Mouse (Mus musculus) CD4-positive, CD25-positive, alpha-beta regulatory T cell, adult 4 months (primary cell): ENCODE data around the gene Sqstm1. TPM values are rescaled to one million over a fixed set of nuclear protein-coding genes. Genes with fewer than 3 reads are reported as not detected.

Source experiments
- ATAC-seq: one replicate; pipeline ENCODE4 v1.8.0; 2017
- polyA plus RNA-seq, 2 experiments: library from polyadenylated mRNA; unstranded; fragments of 100-300 nt; shearing (Covaris generic); gene quantifications; one replicate each; pipeline ENCODE4 v1.2.1; 2017

Gene Sqstm1
- 10 to 100 TPM; 74.8 to 88.4 TPM for polyA plus RNA-seq

DNA sequence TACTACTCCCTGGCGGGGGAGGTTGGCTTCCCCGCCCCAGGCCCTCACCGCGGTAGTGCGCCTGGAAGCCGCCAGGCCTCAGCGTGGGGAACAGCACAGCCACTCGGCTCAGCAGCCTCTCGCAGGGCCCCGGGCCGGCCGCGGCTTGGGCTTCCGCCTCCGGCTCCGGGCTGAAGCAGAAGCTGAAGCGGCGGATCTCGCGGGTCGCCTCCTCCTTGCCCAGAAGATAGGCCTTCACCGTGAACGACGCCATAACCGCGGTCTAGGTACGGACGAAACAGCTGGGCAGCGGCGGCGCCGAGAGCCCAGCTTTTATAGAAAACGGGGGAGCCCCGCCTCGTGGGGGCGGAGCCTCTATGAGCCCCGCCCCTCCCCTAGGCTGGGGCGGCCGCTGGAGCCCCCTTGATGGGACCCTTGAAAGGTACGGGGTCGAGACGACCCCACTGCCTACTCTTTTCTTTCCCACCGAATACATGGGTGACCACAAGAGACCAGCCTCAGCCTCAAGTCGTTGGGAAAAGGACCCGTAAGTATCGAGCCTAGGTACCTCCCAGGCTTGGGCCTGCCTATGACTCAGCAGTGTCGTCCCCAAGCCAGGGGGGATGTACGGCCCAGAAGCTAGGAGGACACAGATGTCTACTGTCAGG, at the start of gene Sqstm1, which contains the start of gene Mgat4b:
TSS of gene Sqstm1 (minus strand) at position 323 of the 647 bp plus-strand sequence.
TSS of gene Mgat4b (plus strand) at position 386 of the 647 bp plus-strand sequence.
- ATAC-seq: peak; percentile 61

DNA sequence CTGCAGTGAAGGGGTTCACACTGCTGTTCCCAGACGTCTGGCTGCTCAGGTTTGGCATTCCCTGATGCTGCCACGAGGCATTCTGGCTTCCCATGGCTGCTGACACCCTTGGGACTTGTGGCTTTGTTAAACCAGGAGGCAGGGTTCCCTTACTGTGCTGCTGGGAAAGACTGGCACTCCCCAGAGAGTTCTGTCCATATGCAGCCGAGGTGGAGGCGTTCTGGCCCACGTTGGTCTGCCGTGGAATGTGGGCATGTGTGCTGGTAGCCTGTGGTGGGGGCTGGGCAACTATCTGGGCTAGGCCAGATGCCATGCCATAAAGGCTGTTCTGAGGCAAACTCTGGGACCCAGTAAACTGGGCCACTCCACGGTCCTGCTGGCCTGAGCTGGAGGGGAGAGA, 47.7 kb upstream of the Sqstm1 start:
- no peak for ATAC-seq

DNA sequence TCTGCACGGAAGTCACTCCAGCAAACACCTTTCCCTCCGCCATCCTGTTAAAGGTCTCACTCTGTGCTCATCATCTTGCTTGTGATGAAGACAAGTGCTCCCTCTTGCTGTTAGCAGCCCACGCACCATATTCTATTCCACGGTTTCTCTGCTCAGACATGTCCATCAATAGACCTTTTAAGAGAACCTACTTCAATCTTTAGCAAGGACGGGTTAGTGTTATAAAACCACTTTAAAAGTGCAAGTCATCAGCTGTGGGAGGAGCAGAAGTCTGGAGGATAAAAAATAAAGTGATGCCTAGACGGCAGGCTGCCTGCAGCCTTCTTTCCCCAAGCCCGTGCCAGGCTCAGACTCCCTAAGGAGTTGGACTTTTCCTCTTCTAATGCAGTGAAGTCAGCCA, 46.0 kb upstream of the Sqstm1 start:
- ATAC-seq: no peak

- no peak for ATAC-seq
Measured at GRCm38 (mm10) chr11:50254010-50254580, 43.5 kb upstream of the Sqstm1 start.

DNA sequence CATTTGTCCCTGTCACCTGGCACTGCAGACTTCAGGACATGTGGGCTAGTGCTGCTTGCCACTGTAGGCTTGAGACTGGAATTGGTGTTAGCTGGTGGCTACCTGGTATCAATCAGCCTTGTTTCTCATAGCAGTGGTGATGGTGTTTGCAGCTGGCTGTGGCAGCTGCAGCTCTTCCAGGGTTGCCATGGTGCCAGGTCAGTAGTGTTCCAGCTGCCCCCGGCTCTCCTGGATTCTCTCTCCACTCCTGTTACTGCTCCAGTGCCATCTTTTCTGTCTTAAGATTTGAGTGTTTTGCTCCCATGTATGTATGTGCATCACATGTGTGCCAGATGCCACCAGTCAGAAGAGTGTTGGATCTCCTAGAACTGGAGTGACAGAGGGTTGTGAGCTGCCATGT, 42.8 kb upstream of the Sqstm1 start:
- no peak for ATAC-seq

DNA sequence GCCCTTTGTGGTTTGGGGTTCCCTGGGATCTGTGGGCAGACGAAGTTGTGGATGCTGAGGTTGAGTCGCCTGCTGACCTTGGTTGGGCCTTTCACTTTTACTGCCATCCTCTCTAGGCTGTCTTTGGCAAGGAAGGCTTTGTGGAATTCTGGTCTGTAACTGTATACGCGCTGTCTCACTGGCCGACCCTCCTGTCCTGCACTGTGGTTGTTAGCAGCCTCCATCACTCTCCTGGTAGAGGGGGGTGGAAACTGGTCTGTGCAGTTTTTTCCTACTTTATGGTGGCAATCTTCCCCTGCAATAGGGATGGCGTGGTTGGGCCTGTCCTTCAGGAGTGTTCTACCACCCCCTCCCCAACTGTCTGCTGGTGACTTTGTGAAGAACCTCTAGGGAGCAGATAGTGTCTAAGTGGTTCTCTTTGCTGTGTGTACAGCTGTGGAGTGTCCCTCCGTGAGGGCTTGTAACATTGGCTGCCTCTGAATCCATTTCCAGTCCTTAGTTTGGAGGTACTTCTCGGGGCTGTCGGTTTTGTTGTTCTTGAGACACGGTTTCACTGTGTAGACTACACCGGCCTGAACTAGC, 42.1 kb upstream of the Sqstm1 start:
- ATAC-seq: no peak

- ATAC-seq: no peak
Measured at GRCm38 (mm10) chr11:50252166-50252565, 41.5 kb upstream of the Sqstm1 start.

DNA sequence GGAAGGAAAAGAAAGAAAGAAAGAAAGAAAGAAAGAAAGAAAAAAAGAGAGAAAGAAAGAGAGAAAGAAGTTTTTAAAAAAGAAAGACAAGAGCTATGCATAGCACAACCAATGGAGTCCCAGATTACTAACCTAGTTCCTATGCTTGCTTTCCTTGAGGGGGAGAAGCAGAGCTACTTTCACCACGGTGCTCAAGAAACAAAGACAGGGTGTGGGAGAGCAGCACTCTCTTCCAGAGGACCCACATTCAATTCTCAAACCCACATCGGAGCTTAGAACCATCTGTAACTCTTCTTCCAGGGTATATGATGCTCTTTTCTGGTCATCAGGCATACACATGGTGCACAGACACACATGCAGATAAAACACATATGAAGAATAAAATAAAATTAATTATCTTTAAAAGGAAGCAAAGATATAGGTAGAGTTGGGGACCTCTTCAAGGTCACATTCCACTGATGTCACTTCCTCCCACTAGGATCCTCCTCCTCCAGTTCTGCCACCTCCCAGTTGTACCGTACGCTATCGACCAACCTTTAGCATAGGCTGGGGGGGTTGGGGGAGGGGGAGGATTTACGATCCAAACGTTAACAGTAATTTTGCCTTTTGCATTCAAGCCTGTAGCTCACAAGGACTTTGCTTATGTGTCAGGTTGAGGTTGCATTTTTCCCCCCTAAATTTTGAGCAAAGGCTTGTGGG, 38.0 kb upstream of the Sqstm1 start:
- no peak for ATAC-seq

DNA sequence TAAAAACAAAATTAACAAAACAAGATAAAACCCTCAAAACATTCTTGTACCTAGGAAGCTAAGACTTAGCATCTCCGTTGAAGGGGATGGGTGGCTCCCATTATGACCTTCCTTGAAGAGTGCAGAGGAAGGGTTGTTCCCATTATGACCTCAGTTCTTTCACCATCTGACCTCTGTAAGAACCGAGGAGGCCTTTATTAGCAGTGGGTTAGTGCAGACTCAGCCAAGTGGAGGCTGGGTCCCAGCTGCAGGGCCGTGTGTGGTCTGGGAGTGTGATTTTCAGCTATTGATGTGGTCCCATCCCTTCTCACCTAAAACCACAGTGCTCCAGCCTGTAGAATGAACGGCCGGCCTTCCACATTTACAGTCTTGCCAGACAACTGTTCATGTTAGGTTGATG, 34.6 kb upstream of the Sqstm1 start:
- no peak for ATAC-seq

- no peak for ATAC-seq
Measured at GRCm38 (mm10) chr11:50243926-50244325, 33.3 kb upstream of the Sqstm1 start.

GRCm38 (mm10) chr11:50240235-50240911, 29.7 kb upstream of the Sqstm1 start:
- no peak for ATAC-seq

- no peak for ATAC-seq
Measured at GRCm38 (mm10) chr11:50238821-50239791, 28.5 kb upstream of the Sqstm1 start.

DNA sequence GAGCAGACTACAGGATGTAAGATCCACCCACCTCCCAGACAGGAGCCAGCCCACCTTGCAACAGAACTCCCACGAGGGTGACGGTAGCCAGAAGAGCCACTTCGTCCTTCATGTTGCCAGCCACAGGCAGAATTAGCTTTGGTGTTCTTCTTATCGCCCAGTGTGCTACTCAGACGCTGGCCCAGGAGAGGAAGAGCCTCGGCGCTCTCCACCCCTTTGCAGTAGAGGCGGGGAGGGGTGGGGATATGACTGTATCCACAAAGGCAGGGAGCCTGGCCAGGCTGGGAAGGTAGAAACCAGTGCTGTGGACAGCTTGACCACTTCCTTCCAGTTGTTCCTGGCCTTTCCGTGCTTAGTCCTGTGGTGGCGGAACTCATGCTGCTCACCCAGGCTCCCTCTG, 27.7 kb upstream of the Sqstm1 start, which contains the start of gene Ltc4s:
TSS of gene Ltc4s (minus strand) at position 293 of the 400 bp plus-strand sequence.
- no peak for ATAC-seq

DNA sequence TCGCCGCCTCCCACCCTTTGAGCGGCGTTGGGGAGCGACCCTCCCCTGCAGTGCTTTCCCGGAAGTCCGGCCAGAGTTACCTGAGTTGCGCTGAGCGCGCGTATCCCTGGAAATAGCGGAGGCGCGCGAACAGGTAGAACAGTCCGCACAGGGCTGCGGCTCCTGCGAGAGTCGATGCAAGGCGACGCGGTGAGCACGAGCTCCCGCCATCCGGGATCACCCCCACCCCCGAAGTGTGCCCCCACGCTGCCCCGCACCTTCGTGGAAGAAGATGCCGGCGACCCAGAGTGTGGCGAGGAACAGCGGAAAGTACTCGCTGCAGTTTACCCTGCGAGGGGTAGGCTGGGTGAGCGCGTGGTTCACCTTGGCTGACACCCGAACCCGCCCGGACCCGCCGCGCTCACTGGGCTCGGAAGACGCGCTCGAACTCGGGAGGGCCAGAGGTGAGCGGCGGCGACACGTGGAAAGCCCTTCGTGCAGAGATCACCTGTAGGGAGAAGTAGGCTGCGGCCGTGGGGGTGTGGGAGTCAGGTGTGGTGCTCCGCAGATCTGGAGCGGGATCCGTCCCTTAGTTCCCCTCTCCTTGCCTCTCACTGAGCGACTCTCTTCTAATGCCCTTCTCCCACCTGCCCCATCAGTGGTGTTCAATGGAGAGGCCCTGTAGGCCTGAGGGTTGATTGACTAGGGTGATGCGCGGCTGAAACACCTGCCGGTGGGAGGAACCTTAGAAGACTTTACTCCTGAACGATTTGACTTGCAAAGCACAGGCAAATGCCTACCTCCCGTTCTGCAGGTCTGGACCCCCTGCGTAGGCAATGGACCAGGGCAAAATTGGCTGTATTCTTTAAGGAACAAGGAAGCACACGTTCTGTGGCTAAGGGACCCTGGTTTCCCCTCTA, 26.6 kb upstream of the Sqstm1 start:
- ATAC-seq: peak; percentile 56

DNA sequence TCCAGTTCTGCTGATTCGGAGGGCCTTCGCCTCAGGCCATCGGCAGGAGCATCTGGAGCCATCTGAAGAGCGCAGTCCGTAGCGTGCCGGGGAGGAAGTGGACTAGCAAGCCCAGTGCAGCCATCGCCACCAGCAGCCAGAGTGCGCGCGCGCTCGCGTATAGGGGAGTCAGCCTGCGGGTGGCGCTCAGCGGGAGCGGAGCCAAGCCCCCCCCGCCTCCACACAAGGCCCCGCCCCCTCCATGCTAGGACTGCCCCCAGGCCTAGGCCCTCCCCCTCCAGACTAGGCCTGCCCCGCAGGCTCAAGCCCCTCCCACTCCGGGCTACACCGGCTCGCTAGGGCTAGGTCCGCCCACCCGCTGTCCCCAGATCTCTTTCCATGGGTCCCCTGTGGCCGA, 25.9 kb upstream of the Sqstm1 start:
- ATAC-seq: peak; percentile 93

DNA sequence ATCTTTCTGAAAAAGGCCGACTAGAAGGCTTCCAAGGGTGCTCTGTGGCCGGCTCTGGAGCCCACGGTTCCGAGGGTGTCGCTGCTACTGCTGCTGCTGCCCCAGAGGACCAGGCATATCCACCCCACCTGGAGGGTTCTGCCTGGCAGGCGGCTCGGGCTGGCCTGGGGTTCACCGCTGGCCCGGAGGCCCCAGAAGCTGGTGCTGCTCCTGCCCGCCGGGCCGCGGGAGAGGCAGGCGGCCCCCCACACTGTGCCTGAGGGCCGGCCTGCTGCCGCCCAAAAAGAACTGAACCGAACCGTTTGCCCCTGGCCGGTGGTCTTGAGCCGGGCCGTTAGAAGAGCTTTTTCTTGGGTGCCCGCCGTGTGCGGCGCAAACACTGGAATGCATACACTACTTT, 24.0 kb upstream of the Sqstm1 start:
- ATAC-seq: no peak

DNA sequence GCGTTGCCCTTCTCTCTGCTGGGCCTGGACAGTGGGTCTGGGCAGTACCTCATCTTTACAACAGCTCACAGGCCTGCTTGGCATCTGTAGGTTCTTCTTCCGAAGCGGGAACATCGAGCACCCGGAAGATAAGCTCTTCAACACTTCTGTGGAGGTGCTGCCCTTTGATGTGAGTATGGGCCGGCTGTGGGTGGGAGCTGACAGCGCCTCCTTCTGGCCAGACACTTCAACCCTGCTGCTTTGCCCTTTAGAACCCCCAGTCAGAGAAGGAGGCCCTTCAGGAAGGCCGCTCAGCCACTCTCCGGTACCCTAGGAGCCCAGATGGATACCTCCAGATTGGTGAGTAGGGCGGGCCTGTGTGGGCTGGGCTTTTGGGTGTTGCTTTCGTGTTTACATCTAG, 23.4 kb upstream of the Sqstm1 start:
- no peak for ATAC-seq

- no peak for ATAC-seq
Measured at GRCm38 (mm10) chr11:50233022-50233421, 22.4 kb upstream of the Sqstm1 start.

- ATAC-seq: peak; percentile 64
Measured at GRCm38 (mm10) chr11:50231411-50231810, 20.8 kb upstream of the Sqstm1 start.

DNA sequence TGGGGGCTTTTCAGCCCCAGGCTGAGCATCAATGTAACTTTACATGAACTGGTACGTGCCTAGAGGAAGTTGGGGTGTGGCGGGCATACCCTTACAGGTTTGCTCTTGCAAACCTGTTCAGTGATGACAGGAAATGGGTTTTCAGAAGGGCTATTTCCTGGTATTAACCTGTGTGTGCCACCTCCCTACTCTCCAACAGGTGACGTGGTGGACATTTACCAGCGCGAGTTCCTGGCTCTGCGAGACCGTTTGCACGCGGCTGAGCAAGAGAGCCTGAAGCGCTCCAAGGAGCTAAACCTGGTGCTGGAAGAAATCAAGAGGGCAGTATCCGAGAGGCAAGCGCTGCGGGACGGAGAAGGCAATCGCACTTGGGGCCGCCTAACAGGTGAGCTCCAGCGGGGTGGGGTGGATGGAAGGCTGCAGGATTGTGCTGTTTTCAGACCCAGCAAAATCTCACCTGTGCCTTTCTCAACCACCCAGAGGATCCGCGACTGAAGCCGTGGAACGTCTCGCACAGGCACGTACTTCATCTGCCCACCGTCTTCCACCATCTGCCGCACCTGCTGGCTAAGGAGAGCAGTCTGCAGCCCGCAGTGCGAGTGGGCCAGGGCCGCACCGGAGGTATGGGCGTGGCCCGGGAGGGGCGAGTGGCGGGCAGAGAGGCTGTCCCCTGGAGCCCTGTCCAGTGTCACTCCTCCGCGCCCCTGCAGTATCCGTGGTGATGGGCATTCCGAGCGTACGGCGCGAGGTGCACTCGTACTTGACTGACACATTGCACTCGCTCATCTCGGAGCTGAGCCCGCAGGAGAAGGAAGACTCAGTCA, 20.1 kb upstream of the Sqstm1 start:
- peak; percentile 29 for ATAC-seq
